Mouse (Mus musculus) heart, postnatal 36 days (tissue): ENCODE measurements around the gene Cbx5. TPM values are rescaled to one million over a fixed set of nuclear protein-coding genes. Genes with fewer than 3 reads are reported as not detected.
"Not testable (repeated sequence)": the region's sequence is repeated elsewhere in the genome, so short reads cannot be mapped to it uniquely, and the experiment has no call there.

Source experiments
- DNase-seq, 2 experiments: peaks; one replicate each; pipeline ENCODE4 v3.0.0; 2021 to 2022
- intact Hi-C: fragments of 180-260 bp; cut with DNase I; formaldehyde crosslinking; loops from one replicate; pipeline ENCODE4 v1.15.1; 2025
- total RNA-seq, 2 experiments: library from RNA; stranded (reverse); gene quantifications; 2 replicates each; pipeline ENCODE4 v1.2.3; 2021

The Cbx5 gene
- total RNA-seq, 2 experiments from 2014 or later: 54.2 to 58.7 TPM

DNA sequence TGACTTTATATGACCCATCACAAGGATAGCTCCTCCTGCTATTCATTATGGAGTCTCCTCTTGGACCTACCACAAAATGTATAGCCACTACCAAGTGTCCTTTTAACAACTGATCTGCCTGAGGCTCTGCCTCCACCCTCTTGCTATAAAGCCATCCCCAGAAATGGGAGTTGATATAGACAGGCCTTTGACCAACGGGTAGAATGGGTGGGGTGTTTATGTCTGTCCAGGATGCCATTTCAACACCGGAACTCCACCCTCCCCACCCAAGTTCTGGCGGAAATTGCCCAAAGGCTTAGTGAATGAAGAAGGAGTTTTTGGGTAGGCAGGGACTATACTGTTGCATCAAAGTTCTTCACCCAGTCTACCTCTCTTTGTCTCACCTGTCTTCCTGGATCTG, 13.0 kb upstream of the Cbx5 start:
- intact Hi-C loops: no loop called here

DNA sequence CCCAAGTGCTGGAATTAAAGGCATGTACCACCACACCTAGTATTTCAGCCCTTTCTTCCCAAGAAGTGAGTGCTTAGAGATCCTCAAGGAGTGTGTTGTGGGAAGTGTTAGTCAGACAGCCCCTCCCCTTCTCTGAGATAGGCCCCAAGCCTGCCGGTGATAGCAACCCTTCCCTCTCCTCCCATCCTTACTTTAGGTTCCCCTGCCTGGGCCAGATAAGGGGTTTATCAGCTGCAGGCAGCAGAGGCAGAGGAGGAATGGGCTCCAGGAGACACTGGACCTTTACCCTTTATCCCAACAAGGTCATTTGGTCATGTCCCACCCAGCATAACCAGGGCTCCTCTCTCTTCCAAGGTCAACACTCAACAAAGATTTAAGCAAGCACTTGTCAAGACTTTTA, 12.0 kb upstream of the Cbx5 start:
- DNase-seq: no peak
- intact Hi-C loops: loop anchor here (2.0 kb wide), 1 partner anchor 55 kb away; no protein-coding TSS in a partner anchor

More for the DNA sequence above, 13.0 kb upstream of the Cbx5 start:
- no peak for DNase-seq

DNA sequence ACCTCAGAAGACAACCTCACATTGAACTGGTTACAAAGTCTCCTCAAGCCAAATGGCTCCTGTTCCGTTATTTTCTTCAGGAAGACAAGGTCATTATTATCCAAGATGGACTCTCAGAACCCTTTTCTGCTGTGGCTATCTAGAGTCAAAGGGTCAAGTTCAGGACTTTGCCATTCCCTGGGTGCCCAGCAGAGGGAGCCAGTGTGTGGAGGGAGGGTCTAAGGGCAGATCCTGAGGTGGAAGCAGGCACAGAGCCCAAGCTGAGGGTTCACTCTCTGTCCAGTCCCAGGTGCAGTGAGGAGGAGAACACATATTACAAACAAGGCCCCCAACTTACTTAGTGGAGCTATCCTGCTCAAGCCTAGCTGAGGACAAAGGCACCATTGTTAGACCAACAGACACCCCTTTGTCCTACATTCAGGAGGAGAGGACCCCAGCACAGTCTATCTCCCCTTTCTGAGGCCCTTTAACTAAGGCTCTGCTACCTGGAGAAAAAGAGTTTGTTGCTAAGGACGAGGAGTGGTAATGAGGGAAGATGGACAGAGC, 10.7 kb upstream of the Cbx5 start:
- peak; percentile 75 to 84 for DNase-seq
- intact Hi-C loops: loop anchor here (2.0 kb wide), 1 partner anchor 57 kb away; no protein-coding TSS in a partner anchor

DNA sequence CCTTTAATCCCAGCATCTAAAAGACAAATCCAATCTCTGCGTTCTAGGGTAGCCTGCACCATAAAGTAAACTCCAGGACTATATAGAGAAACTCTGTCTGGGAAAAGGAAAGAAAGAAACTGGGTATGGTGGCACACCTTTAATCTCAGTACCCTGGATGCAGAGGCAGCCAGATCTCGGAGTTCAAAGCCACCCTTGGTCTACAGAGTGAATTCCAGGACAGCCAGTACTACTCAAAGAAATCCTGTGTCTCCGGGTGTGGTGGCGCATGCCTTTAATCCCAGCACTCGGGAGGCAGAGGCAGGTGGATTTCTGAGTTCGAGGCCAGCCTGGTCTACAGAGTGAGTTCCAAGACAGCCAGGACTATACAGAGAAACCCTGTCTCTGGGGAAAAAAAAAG, 9.9 kb upstream of the Cbx5 start:
- intact Hi-C loops: loop anchor here (5.0 kb wide), 1 partner anchor 33 kb away; no protein-coding TSS in a partner anchor

DNA sequence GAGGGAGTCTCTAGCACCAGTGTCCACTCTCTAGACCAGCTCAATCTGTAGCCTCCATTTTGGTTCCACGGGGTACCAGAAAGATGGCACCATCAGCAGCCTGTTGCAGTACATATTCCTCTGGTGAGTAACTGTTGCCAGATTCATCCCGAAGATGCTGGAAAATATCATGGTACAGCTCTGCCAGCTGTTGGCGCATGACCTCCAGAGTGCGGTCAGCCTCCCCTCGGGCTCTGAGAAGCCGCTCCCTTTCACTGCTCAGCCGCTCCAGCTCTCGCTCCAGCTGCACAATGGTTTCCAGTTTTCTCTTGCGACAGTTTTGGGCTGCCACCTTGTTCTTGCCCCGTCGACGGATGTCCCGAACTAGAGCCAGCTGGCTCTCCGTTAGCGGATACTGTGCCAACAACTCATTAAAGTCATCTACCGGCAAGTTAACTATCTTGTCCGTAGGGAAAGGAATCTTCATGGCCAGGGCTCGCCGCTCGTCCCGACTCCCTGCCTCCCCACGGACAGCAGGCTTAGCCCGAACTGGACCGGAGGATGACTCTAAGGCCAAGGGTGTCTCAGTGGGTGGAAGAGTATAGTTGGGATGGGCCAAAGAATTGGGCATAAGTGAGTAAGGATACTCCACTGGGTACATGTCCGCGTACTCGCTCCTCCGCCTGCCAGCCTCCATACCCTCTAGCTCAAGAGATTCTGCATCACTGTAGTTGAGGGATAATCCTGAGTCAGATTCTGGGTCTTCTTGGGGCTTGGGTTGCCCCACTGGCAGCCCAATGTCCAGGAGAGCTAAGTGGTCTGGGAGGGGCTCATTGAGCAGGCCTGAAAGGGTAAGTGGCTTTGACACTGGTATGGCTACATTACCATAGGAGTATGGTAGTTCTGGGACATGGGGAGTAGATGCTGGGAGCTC, 9.0 kb upstream of the Cbx5 start:
- intact Hi-C loops: loop anchor here (5.0 kb wide), 1 partner anchor 34 kb away; no protein-coding TSS in a partner anchor
- DNase-seq: peak in 1 of 2 experiments; percentile 9

More for the DNA sequence above, 9.9 kb upstream of the Cbx5 start:
- not testable (repeated sequence) for DNase-seq

DNA sequence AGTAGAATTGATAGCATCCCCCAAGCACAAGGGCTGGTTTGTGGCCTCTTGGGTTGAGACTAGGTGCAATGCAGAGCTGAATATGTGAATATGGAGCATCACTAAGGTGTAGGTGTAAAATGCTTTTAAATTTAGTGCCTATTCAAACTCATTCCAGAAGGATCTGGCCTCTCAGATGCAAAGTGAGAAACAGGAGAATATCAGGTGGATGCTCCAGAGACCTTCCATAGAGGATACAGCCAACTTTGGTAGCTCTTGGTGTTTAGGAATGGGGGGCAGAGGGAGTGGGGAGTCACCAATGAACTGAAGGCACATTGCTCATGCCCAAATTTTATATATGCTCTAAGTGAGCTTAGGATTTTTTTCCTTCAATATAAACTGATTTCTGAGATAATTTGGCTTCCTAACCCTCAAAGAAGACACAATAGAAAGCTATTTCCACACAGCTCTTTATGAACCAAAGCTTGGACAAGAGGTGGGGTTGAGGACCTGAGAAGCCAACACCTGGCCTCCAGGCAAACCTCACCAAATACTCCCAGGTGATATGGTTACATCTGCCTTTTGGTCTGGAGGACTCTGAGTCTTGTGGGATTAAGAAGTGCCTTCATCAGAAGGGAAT, 8.3 kb upstream of the Cbx5 start:
- intact Hi-C loops: loop anchor here (5.0 kb wide), 1 partner anchor 34 kb away; no protein-coding TSS in a partner anchor
- DNase-seq: no peak

DNA sequence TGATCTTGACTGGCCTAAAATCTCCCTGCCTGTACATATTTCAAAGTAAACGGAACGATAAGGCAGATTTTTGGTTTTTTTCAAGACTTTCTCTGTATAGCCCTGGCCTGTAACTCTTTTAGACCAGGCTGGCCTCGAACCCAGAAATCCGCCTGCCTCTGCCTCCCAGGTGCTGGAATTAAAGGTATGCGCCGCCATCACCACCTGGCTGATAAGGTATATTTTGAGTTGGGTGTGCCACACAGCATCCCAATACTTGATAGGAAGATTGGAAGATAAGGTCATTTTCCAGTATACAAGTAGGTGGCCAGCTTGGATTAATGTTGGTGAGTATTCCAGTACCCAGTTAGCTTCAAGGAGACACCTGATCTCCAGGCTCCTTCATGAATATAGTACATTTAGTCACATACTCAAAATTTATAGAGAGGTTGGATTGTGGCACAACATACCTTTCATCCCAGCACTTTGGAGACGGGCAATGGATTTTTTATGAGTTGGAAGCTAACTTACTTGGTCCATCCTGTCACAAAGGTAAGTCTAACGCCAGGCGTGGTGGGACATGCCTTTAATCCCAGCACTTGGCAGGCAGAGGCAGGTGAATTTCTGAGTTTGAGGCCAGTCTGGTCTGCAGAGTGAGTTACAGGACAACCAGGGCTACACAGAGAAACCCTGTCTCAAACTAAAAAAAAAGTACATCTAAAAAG, 7.6 kb upstream of the Cbx5 start:
- intact Hi-C loops: loop anchor here (5.0 kb wide), 1 partner anchor 35 kb away; no protein-coding TSS in a partner anchor
- no peak for DNase-seq

DNA sequence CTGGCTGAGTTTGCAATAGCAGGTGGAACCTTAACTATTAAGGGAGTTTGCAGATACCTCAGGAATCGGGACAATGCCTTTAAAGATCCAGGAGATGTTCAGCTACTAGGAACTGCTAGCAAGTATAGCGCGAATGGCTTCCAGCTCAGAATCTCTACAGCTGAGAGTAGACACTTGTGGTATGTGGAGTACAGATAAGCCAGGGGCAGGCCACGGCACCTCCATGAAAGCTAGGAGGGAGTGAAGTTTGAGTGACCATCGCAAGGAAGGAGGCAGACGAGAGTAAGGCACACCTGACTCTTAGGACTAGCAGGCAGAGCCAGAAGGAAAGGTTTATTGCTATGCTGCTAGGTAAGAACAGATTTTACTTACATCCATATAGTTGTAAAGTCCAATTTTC, 6.0 kb upstream of the Cbx5 start:
- DNase-seq: no peak
- intact Hi-C loops: loop anchor here (5.0 kb wide), 1 partner anchor 37 kb away; no protein-coding TSS in a partner anchor

DNA sequence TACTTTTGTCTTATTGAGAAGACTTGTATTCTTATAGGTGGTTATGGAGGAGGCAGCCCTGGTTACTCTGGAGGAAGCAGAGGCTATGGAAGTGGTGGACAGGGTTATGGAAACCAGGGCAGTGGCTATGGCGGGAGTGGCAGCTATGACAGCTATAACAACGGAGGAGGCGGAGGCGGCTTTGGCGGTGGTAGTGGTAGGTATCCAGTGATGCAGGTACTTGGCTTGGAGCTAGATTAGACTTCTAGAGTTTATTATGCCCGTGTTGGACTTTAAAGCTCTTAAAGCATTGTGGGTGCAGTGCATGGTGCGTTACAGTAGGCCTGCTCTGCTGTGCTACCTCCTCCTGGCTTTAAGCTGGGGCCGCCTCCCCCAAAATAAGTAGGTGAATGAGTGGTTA, 3.3 kb upstream of the Cbx5 start:
- intact Hi-C loops: no loop called here
- no peak for DNase-seq

DNA sequence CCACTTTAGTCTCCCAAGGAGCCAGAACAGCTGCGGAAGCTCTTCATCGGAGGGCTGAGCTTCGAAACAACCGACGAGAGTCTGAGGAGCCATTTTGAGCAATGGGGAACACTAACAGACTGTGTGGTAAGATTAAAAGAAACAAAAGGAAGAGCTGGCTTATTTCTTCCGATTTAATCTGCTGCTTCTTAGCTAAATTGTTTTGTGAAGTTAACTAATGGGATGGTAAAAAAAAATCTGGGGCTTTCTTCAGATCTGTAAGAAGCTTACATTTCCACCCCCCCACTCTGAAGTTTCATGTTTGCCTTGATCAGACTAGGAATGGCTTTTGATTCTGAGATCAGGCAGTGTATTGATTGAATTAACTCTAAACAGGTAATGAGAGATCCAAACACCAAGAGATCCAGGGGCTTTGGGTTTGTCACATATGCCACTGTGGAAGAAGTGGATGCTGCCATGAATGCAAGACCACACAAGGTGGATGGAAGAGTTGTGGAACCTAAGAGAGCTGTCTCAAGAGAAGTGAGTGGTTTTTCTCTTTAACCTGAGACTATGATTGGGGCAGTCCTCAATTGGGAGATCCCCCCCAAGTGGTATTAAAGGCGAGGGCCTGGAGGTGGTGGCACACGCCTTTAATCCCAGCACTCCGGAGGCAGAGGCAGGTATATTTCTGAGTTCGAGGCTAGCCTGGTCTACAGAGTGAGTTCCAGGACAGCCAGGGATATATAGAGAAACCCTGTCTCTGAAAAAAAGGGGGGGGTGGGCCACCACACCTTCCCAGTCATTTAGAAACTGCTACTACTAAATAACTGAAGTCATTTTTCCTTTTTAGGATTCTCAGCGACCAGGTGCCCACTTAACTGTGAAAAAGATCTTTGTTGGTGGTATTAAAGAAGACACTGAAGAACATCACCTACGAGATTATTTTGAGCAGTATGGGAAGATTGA, 1.7 kb upstream of the Cbx5 start:
- intact Hi-C loops: loop anchor here (2.0 kb wide), 1 partner anchor 63 kb away; no protein-coding TSS in a partner anchor
- DNase-seq: not testable (repeated sequence)

DNA sequence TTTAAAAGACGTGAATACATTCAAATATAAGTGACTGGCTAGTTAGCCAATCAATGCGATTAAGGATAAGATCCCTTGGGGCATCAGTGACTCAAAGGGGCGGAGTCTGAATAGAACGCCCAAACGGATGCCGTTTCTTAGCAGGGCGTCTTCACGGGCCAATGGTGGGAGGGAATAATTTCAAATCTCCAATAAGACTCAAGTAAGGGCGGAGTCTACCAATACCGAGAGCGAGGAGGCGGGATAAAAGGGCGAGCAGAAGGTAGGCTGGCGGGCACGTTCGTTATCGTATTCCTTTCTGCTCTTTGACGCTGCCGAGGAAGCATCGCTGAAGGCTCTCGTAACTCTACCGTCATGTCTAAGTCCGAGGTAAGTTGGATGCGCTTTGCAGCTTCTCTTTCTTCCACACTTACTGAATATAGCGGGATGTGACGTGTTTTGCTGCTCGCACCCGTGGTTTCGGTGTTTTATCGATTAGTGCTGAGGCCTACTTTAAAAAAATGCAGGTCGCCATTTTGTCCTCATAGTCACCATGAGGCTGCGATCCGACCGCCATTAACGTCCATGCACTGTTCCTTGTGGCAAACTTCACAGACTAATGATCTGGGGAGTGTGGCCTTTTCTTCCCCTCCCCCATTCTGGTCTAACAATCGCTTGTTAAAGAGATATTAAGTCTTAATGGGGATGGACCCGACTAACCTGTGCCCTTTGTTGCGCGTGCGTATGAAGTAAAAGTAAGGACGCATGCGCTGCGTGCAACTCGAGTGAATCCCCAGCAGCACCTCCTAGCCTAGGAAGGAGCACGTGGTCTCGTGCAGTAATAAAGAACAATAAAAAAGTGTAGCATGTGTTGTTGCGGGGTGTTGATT, 778 bp upstream of the Cbx5 start, which contains the start of gene Hnrnpa1:
Gene Hnrnpa1, plus strand, starts transcription at position 273 of the 869 bp plus-strand sequence.
- intact Hi-C loops: loop anchor here (2.0 kb wide), 1 partner anchor 64 kb away; no protein-coding TSS in a partner anchor
- peak; percentile 86 to 91 for DNase-seq

DNA sequence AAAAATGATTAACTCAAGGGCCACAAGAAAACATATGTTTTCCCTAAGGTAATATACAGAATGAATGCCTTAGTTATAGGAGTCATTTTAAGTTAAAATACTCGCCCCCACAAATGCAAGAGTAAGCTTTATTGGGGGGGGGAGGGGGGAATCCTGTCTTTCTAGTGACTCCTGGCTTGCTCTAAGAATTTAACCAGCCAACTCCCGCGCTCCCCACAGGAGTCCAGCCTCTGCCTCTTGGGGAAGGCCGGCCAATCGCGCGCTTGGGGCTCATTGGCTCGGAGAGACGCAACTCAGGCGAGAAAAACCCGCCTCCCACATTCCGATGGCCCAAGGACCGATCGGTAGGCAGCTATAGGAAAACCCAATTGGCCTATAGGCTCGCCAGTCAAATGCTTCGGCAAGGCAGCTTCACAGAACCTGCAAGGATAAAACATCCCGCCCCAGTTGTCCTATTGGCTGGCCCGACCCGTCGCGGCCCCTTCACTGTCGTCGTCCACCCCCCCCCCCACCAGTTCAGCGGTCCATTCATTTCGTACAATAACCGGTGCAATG, 409 bp downstream of the Cbx5 start:
- intact Hi-C loops: loop anchor here (2.0 kb wide), 2 partner anchors 24 to 34 kb away; partner anchors contain the start of gene Copz1
- DNase-seq: peak in 1 of 2 experiments; percentile 88

DNA sequence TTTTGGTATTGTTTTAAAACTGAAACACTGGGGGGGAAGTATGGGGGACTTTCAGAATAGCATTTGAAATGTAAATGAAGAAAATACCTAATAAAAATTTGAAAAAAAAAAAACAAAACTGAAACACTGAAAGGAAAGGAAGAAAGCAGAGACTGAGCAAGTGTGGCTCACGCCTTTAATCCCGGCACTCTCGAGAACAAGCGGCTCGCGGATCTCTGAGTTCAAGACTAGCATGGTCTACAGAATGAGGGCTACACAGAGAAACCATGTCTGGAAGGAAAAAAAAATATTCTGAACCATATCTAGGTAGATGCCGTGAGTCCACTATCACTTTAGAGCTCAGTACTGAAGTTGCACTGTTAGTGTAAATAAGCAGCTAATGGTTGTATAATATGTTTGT, 2.3 kb downstream of the Cbx5 start:
- intact Hi-C loops: no loop called here
- DNase-seq: no peak

DNA sequence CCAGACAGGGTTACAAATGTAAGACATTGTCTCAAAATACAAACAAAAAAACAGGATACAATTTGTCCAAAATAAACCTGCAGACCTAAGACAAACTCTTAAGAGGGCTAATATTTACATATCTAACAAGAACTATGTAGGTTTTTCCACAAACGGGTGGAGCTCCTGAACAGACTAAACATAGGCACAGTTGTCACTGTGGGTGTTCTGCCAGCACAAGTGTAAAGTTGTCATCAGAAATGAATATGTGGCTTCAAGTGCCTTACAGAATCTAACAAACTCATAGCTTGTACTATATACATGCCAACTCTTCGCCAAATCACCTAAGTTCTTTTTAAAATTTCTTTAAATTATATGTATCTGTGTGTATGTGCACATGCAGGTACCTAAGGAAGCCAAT, 6.5 kb downstream of the Cbx5 start:
- intact Hi-C loops: no loop called here
- DNase-seq: no peak

DNA sequence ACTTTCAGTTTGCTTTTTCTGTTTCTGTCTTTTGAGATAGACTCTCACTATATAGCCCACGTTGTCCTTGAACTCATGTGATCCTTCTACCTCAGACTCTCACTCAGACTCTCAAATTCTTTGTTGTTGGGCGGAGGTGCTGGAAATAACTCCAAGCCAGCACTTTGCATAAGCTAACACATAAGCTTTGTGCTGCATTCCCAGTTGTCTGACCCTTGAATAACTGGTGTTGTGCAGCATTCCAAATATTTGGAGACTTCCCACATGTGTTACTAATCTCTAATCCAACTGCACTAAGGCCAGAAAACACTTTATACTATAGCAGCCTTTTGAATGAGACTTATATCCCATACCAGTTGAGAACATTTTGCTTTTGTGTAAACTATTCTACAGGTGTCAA, 10.7 kb downstream of the Cbx5 start:
- intact Hi-C loops: no loop called here
- DNase-seq: no peak

DNA sequence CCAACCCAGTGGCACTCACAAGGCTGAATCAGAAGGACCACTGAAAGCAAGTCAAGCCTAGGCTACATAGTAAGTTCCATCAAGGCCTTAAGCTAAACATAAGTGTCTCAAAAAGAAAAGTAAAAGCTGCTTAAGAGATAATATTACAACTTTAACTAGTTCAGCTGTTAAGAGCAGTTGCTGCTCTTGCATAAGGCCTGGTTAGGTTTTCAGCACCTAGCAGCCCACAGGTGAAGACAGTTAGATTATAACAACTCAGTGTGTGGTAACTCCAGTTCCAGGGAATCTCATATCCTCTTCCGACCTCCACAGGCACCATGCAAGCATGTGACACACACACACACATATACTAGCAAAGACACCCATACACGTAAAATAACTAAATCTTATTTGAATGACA, 12.0 kb downstream of the Cbx5 start:
- DNase-seq: no peak
- intact Hi-C loops: no loop called here

DNA sequence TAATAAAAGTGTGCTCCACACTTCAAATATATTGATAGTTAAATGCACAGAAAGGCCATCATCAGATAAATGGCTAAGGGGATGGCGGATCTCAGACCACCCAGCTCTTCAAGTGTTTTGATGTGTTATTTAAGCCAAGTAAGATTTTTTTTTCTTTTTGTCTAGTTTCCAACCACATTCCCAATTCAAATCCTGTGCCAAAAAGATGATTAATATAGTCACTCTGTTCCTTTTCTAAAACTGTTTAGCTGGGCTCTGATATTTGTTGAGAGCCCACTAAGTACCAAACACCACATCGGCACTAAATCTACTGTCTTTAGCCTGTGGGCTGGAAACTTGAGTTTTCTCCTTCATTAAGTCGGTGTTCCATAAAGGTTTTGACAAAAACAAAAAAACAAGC, 12.6 kb downstream of the Cbx5 start:
- DNase-seq: no peak
- intact Hi-C loops: no loop called here

DNA sequence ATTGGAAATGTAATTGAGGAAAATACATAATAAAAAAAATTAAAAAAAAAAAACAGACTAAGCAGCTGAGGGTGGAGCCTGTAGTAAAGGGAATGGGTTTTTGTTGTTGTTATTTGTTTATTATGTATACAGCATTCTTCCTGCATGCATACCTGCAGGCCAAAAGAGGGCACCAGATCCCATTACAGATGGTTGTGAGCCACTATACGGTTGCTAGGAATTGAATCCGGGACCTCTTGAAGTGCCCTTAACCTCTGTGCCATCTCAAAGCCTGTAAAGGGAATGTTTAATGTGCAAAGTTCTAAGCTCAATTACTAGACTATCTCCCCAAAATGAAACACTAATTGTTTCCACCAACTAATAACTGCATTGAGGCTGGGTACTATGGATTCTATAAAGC, 15.5 kb downstream of the Cbx5 start:
- DNase-seq: no peak
- intact Hi-C loops: no loop called here
